Mouse (Mus musculus) liver, postnatal 0 days (tissue): Measurements from ENCODE around the gene Suv39h1. TPM values are rescaled to one million over a fixed set of nuclear protein-coding genes. Genes with fewer than 3 reads are reported as not detected.
"Not testable (repeated sequence)": the region's sequence is repeated elsewhere in the genome, so short reads cannot be mapped to it uniquely, and the experiment has no call there.

Experiments
- ATAC-seq: fragments of 200-750 bp; cut with Nextera tagmentation; 2 replicates; pipeline ENCODE4 v1.8.0; 2017; ENCODE audit warnings: mild to moderate bottlenecking, moderate library complexity
- DNase-seq: peaks from one replicate; pipeline ENCODE4 v3.0.0-alpha.2; 2016
- H3K27ac ChIP-seq: fragments of 300-500 bp; sonication (generic); 2 replicates; pipeline ENCODE4 v1.5.1; 2014; ENCODE audit warnings: antibody characterized with exemption, moderate library complexity, mild to moderate bottlenecking, low read depth
- H3K27me3 ChIP-seq: fragments of 300-500 bp; sonication (generic); 2 replicates; pipeline ENCODE4 v1.6.1; 2014; ENCODE audit warnings: low read length, control low read depth, mixed read lengths; ENCODE audit not compliant: insufficient read depth
- H3K36me3 ChIP-seq: fragments of 300-500 bp; sonication (generic); replicated peaks from 2 replicates; pipeline ENCODE4 v1.6.1; 2014; ENCODE audit warnings: mild to moderate bottlenecking, control low read depth, low read length, moderate library complexity, mixed read lengths; ENCODE audit not compliant: insufficient read depth
- H3K4me1 ChIP-seq: fragments of 300-500 bp; sonication (generic); 2 replicates; pipeline ENCODE4 v1.6.1; 2014; ENCODE audit warnings: antibody characterized with exemption, mild to moderate bottlenecking, control low read depth; ENCODE audit not compliant: insufficient read depth
- H3K4me2 ChIP-seq: fragments of 300-500 bp; sonication (generic); 2 replicates; pipeline ENCODE4 v1.6.1; 2014; ENCODE audit warnings: low read depth, mild to moderate bottlenecking, low read length, moderate library complexity, mixed read lengths
- H3K4me3 ChIP-seq: fragments of 300-500 bp; sonication (generic); 2 replicates; pipeline ENCODE4 v1.5.1; 2014; ENCODE audit warnings: low read depth, low read length
- H3K9ac ChIP-seq: fragments of 300-500 bp; sonication (generic); replicated peaks from 2 replicates; pipeline ENCODE4 v1.6.1; 2014; ENCODE audit warnings: mild to moderate bottlenecking, moderate library complexity
- H3K9me3 ChIP-seq: fragments of 300-500 bp; sonication (generic); 2 replicates; pipeline ENCODE4 v1.6.1; 2016; ENCODE audit warnings: mild to moderate bottlenecking, control low read depth, low read length, mixed read lengths
- CTCF ChIP-seq: sonication (generic); IDR thresholded peaks from 2 replicates; pipeline ENCODE4 v1.5.1; 2016; ENCODE audit warnings: antibody characterized with exemption, low read depth
- EP300 ChIP-seq: IDR thresholded peaks from 2 replicates; pipeline ENCODE4 v1.6.1; 2016; ENCODE audit warnings: antibody characterized with exemption, low read depth, mild to moderate bottlenecking
- WGBS: fragments of 180-500 bp; shearing (Covaris S2); extraction: QIAGEN DNeasy Blood & Tissue Kit; methylation state at CpG from one replicate; pipeline ENCODE4 v1.1.7; 2014; ENCODE audit not compliant: insufficient replicate concordance; 5-methylcytosine and 5-hydroxymethylcytosine counted together
- polyA plus RNA-seq: library from polyadenylated mRNA; unstranded; fragments of >200 nt; fragmentation: Nextera tagmentation; extraction: Ambion mirVana; gene quantifications from 2 replicates; pipeline ENCODE4 v1.2.1, GENCODE M21; 2015

The Suv39h1 gene
- polyA plus RNA-seq, 1 experiment from 2014 or later, result 15.8 TPM

- ATAC-seq (no peak), DNase-seq (no peak)
- no peak overlapping the region for H3K4me3 ChIP-seq
- H3K4me1 ChIP-seq, result no peaks in the 10 kb centered on the region
- H3K9me3 ChIP-seq, result no peaks in the 10 kb centered on the region
- TF ChIP-seq CTCF (no peak), EP300 (no peak)
- H3K4me2 ChIP-seq, result no peak overlapping the region
- 84% methylated on average over 1 of the region's 1 CpGs for WGBS
- H3K36me3 ChIP-seq, result peaks cover 13% of the 10 kb centered on the region; the same call in 1 of the 2 replicates
- H3K27me3 ChIP-seq, result no peaks in the 10 kb centered on the region
- H3K27ac ChIP-seq, result no peak overlapping the region
- H3K9ac ChIP-seq, result no peak overlapping the region
Observed at GRCm38 (mm10) chrX:8069166-8069565, 5.4 kb downstream of the Suv39h1 start.

GRCm38 (mm10) chrX:8051044-8051781 lies 23.3 kb downstream of the Suv39h1 start:
- not testable (repeated sequence) for H3K4me3 ChIP-seq, H3K4me2 ChIP-seq, DNase-seq, H3K27ac ChIP-seq, H3K27me3 ChIP-seq, H3K36me3 ChIP-seq, H3K9me3 ChIP-seq, H3K9ac ChIP-seq, H3K4me1 ChIP-seq, ATAC-seq
- 72% methylated on average over 7 of the region's 8 CpGs for WGBS

- Histone ChIP-seq H3K9ac (no peak overlapping the region), H3K9me3 (no peaks in the 10 kb centered on the region), H3K27me3 (no peaks in the 10 kb centered on the region), H3K4me1 (no peaks in the 10 kb centered on the region), H3K4me3 (no peak overlapping the region), H3K36me3 (no peaks in the 10 kb centered on the region), H3K27ac (no peak overlapping the region), H3K4me2 (no peak overlapping the region)
- no peak for ATAC-seq
- DNase-seq, result no peak
- TF ChIP-seq EP300 (no peak), CTCF (peak; percentile 53)
- 73% methylated on average over 1 of the region's 1 CpGs for WGBS
Observed at GRCm38 (mm10) chrX:8033009-8033408, 41.6 kb downstream of the Suv39h1 start.

- H3K9ac ChIP-seq, result no peak overlapping the region
- H3K4me3 ChIP-seq, result no peak overlapping the region
- 52% methylated on average over 4 of the region's 4 CpGs for WGBS
- no peaks in the 10 kb centered on the region for H3K9me3 ChIP-seq
- TF ChIP-seq CTCF (no peak), EP300 (0 out of 2 replicates have a peak, but pooled peaks have one; percentile 11)
- no peaks in the 10 kb centered on the region for H3K27me3 ChIP-seq
- no peak overlapping the region for H3K27ac ChIP-seq
- H3K4me2 ChIP-seq, result no peak overlapping the region
- DNase-seq (no peak), ATAC-seq (peak; percentile 15; the same call in 1 of the 2 replicates)
- H3K36me3 ChIP-seq, result no peaks in the 10 kb centered on the region
- H3K4me1 ChIP-seq, result no peaks in the 10 kb centered on the region
Observed at GRCm38 (mm10) chrX:8026811-8027210, 47.7 kb downstream of the Suv39h1 start.

GRCm38 (mm10) chrX:8024795-8025194 lies 49.8 kb downstream of the Suv39h1 start:
- H3K27me3 ChIP-seq, result no peaks in the 10 kb centered on the region
- no peak overlapping the region for H3K27ac ChIP-seq
- no peak overlapping the region for H3K4me2 ChIP-seq
- H3K36me3 ChIP-seq, result no peaks in the 10 kb centered on the region
- no peak for TF ChIP-seq EP300
- TF ChIP-seq CTCF, result peak; percentile 31; the same call in 1 of the 2 replicates
- ATAC-seq (no peak), DNase-seq (no peak)
- no peak overlapping the region for H3K4me3 ChIP-seq
- WGBS, result 56% methylated on average over 2 of the region's 2 CpGs
- H3K9me3 ChIP-seq, result no peaks in the 10 kb centered on the region
- no peaks in the 10 kb centered on the region for H3K4me1 ChIP-seq
- H3K9ac ChIP-seq, result no peak overlapping the region

GRCm38 (mm10) chrX:8020111-8020778 lies 54.3 kb downstream of the Suv39h1 start:
- DNase-seq (no peak), ATAC-seq (no peak)
- WGBS, result 84% methylated on average over 2 of the region's 2 CpGs
- TF ChIP-seq CTCF (peak; percentile 55), EP300 (no peak)
- H3K27ac ChIP-seq, result no peak overlapping the region
- H3K9ac ChIP-seq, result no peak overlapping the region
- H3K4me2 ChIP-seq, result no peak overlapping the region
- no peaks in the 10 kb centered on the region for H3K9me3 ChIP-seq
- no peaks in the 10 kb centered on the region for H3K27me3 ChIP-seq
- H3K4me3 ChIP-seq, result no peak overlapping the region
- H3K36me3 ChIP-seq, result no peaks in the 10 kb centered on the region
- no peaks in the 10 kb centered on the region for H3K4me1 ChIP-seq
